Mouse (Mus musculus) CH12.LX (cell line): ENCODE data around the gene Sfrp4.

Experiments used
- POLR2A ChIP-seq: IDR thresholded peaks from 2 replicates; pipeline ENCODE4 v1.6.1; 2011; ENCODE audit warnings: low read depth, mild to moderate bottlenecking, improper control_type of control experiment, low read length
- TBP ChIP-seq: conservative IDR thresholded peaks from 2 replicates; pipeline ENCODE4 v1.6.1; 2011; ENCODE audit warnings: low read depth, low read length, improper control_type of control experiment
- ZKSCAN1 ChIP-seq: IDR thresholded peaks from 2 replicates; pipeline ENCODE4 v1.6.1; 2012; ENCODE audit warnings: low read depth, inconsistent platforms, low read length, improper control_type of control experiment, borderline replicate concordance

DNA sequence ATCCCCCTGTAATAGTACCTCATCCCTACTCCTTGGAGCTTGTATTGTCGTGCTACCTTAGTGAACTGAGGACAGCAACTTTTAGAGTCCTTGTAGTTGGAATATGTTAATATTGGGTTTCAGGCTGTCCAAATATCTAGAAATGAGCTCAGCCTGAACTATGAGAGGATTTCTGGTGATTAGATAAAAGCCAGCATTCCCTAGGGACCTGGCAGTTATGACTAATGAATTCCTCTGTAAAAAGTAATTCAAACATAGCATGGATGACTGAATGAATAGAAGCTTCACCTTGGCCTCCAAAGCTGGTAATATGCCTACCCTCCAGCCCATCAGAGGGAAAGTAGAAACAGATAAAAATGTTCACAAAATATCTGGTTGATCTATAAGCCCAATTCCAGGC, 3.6 kb downstream of the Sfrp4 start:
- TF ChIP-seq ZKSCAN1 (no peak), POLR2A (no peak), TBP (no peak)
